Mouse (Mus musculus) gastrocnemius, postnatal 14 days (tissue): ENCODE results near the gene Mfap1b. TPM values are rescaled to one million over a fixed set of nuclear protein-coding genes. Genes with fewer than 3 reads are reported as not detected.
A peak's percentile ranks its signal among the peaks of the same experiment; 100 is the strongest.

Source experiments
- DNase-seq: peaks from one replicate; pipeline ENCODE4 v3.0.0; 2021; ENCODE audit warnings: mixed read lengths
- intact Hi-C: fragments of 180-260 bp; cut with DNase I; formaldehyde crosslinking; loops from one replicate; pipeline ENCODE4 v1.15.1; 2025; ENCODE audit warnings: low total_unique reads
- microRNA-seq, 2 experiments: library from miRNA; unstranded; fragments of <30 nt; microRNA quantifications; one replicate each; pipeline ENCODE4 v1.2.0; 2021
- total RNA-seq, 2 experiments: library from RNA; stranded (reverse); gene quantifications; 2 replicates each; pipeline ENCODE4 v1.2.3; 2021

Gene Mfap1b
- total RNA-seq, 2 experiments from 2014 or later, result 21.5 to 23.0 TPM

- intact Hi-C loops, result no loop called here
- DNase-seq, result no peak
Observed at GRCm38 (mm10) chr2:121443068-121443349, 30.9 kb downstream of the Mfap1b start.

- intact Hi-C loops, result no loop called here
- peak; percentile 36 for DNase-seq
Observed at GRCm38 (mm10) chr2:121442259-121443067, 31.4 kb downstream of the Mfap1b start.

- no peak for DNase-seq
- intact Hi-C loops, result no loop called here
Observed at GRCm38 (mm10) chr2:121441800-121442199, 32.1 kb downstream of the Mfap1b start.

DNA sequence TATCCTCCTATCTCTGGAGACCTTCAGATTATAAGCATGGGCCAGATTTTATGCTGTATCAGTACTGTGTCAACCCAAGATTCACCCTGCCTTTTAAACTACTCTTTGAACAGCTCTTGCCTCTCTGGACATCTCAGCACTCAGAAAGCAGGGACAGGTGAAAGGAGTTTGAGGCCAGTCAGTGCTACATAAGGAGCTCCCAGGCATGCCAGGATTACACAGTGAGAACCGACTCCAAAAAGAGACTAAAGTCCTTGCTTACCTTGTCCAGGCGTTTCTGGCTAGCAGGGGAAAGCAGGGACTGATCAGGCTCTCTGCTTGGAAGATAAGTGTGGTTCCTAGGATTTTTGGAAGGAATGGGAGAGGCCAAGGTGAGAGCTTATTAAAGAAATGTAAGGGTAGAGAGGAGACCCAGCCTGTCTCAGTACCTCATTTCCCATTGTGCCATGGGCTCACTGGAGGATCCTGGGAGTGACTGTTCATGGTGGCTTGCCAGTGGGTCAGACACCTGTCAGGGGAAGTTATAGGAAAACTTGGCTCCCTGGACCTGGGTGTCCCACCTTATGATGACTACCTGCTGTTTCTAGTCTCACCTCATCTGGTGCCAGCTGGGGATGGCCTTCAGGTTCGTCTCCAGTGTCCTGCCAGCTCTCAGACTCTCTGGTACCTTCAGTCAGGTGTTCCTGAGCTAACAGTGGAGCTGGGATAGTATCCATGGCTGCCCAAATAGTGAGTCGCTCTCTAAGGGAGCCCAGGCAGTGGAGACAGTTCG lies 32.8 kb downstream of the Mfap1b start:
- intact Hi-C loops, result no loop called here
- DNase-seq, result no peak

- intact Hi-C loops, result no loop called here
- DNase-seq, result no peak
Observed at GRCm38 (mm10) chr2:121439746-121440145, 34.1 kb downstream of the Mfap1b start.

DNA sequence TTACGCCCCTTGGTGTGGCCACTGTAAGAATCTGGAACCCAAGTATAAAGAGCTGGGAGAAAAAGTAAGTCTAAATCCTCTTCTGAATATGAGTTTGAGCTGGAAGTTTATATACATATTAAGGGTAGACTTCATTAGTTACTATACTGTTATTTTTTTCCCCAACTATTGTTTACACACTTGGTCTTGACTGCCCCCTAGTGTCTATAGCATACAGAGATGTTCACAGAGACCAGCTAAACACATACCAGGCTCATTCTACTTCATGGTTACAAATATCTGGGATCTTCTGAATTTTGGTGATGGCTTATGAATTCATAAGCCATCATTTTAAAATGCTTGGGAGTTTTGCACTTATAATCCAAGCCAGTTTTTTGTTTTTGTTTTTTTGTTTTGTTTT lies 39.0 kb downstream of the Mfap1b start:
- intact Hi-C loops, result no loop called here
- DNase-seq, result no peak

DNA sequence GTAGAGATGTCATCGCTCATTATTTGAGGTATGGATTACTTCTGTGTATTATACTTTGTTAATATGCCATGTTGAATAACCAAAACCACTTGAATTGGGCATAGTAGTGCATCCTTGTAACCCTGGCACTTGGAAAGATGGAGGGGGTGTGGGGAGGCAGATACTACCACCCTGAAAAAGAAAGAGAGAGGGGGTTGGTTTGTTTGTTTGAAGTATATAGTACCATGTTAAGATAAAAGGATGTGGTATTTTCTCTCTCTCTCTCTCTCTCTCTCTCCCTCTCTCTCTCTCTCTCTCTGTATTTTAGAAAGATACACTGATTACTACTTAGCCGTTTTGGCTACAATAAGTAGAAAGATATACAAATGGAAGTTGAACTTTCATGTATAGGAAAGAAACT lies 48.0 kb downstream of the Mfap1b start:
- no peak for DNase-seq
- intact Hi-C loops, result no loop called here

- intact Hi-C loops, result no loop called here
- no peak for DNase-seq
Observed at GRCm38 (mm10) chr2:121423166-121423565, 50.7 kb downstream of the Mfap1b start.

DNA sequence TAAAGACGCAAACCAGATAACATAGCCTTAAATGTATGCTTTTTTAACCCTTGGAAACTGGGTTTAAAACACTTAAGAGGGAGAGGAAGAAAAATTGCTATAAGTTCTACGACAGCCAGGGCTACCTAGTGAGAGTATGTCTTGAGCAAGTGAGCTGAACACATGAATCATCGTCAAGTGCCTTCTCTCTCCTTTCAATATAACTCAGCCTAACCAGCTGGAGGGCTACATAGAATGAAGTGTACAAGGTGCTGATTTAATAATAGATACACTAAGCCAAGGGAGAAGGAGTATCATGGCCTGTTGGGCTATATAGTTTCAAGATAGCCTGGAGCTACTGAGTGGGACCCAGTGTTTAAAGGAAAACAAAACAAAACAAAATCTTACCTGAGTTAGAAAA lies 55.4 kb downstream of the Mfap1b start:
- intact Hi-C loops, result no loop called here
- no peak for DNase-seq

- intact Hi-C loops, result no loop called here
- no peak for DNase-seq
Observed at GRCm38 (mm10) chr2:121416356-121416755, 57.5 kb downstream of the Mfap1b start.

- DNase-seq, result no peak
- intact Hi-C loops, result no loop called here
Observed at GRCm38 (mm10) chr2:121415591-121415990, 58.3 kb downstream of the Mfap1b start.

DNA sequence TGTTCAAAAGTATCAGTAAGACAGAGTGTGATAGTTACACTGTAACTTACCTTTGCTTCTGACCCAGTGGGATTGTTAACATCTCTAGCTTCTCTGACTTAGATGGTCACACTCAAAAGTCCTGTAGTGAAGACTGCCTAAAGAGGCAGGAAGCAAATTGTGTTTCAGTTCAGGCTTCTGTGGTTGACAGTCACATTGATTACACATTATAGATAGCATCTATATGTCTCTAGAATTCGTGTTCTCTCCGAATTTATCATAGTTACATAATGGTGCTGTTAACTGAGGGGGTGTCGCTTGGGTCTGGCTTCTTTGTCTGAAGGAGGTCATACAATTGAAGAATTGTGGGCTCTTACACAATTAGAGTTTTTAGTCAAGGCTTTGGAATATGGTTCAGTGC lies 58.8 kb downstream of the Mfap1b start:
- intact Hi-C loops, result no loop called here
- DNase-seq, result no peak

GRCm38 (mm10) chr2:121414139-121414685 lies 59.7 kb downstream of the Mfap1b start:
- no peak for DNase-seq
- intact Hi-C loops, result no loop called here

DNA sequence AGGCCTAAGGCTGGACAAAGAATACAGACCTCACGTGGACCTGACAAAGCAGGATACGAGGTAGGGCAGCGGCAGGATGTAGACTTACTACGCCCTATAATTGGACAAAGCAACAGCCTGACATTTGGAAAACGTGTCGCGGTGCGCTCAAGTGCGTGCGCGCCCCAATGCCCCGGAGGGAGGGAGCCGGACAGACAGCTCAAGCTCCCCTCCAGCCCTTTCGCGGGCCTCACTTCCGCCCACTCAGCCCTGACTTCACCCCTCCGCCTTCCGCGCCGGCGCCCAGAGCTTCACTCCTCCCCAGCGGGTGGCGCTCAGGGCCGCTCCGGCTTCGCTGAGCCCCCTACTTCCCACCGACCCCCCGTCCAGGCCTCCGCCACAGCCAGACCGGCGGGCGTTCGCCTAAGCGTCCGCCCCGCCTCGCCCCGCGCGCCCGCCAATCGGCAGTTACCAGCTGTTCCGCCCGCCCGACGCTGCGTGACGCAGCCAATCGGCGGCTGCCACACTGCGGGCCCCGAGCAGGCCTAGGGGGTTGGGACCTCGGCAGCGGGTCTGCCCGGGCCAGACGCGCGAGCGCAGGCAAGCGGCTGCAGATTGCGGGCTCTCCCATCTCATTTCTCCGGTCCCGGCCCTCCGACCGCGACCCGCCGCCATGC lies 60.4 kb downstream of the Mfap1b start, which contains the start of the genes Pdia3 and Catsper2:
Pdia3 (plus strand) TSS at position 389 of the 656 bp plus-strand sequence.
Catsper2 (minus strand) TSS at position 406 of the 656 bp plus-strand sequence.
- DNase-seq, result peak; percentile 99
- intact Hi-C loops, result no loop called here

GRCm38 (mm10) chr2:121412843-121413386 lies 61.0 kb downstream of the Mfap1b start:
- DNase-seq, result no peak
- intact Hi-C loops, result no loop called here

Small RNA genes within 50 kb of the gene (microRNA-seq; reads per million reads assigned to microRNA genes)
- 0 reads per million in 2 experiments for gene Gm22953

Other genes with a start within 250 kb of the Mfap1b start
- gene Trp53bp1, start 202.7 kb downstream of the Mfap1b start, total RNA-seq, result 10 to 100 TPM; 12.1 to 17.3 TPM
- 1 to 10 TPM; 7.5 to 9.3 TPM for gene Map1a, start 184.5 kb downstream of the Mfap1b start, total RNA-seq
- 10 to 100 TPM; 30.8 to 34.8 TPM for gene Ppip5k1, start 118.7 kb downstream of the Mfap1b start, total RNA-seq
- gene Ckmt1, start 116.4 kb downstream of the Mfap1b start, total RNA-seq, result under 1 TPM in 1 of 2 experiments, not detected in 1; 0.44 TPM
- gene Strc, start 86.9 kb downstream of the Mfap1b start, total RNA-seq, result not detected
- 10 to 100 TPM; 64.0 to 86.2 TPM for gene Pdia3, start 60.3 kb downstream of the Mfap1b start, total RNA-seq
- 1 to 10 TPM; 2.1 to 2.4 TPM for gene Catsper2, start 60.3 kb downstream of the Mfap1b start, total RNA-seq
- not detected for gene Ell3, start 29.8 kb downstream of the Mfap1b start, total RNA-seq
- 100 to 1,000 TPM; 363 to 364 TPM for gene Serf2, start 24.9 kb downstream of the Mfap1b start, total RNA-seq
- 10 to 100 TPM; 15.2 to 22.0 TPM for gene Hypk, start 20.8 kb downstream of the Mfap1b start, total RNA-seq
- gene Serinc4, start 17.3 kb downstream of the Mfap1b start, total RNA-seq, result not detected
- gene Mfap1a, start 32.6 kb upstream of the Mfap1b start, total RNA-seq, result 10 to 100 TPM; 14.5 to 15.4 TPM
- gene Wdr76, start 32.7 kb upstream of the Mfap1b start, total RNA-seq, result 1 to 10 TPM; 1.8 to 2.0 TPM